In the genomic region with DNA sequence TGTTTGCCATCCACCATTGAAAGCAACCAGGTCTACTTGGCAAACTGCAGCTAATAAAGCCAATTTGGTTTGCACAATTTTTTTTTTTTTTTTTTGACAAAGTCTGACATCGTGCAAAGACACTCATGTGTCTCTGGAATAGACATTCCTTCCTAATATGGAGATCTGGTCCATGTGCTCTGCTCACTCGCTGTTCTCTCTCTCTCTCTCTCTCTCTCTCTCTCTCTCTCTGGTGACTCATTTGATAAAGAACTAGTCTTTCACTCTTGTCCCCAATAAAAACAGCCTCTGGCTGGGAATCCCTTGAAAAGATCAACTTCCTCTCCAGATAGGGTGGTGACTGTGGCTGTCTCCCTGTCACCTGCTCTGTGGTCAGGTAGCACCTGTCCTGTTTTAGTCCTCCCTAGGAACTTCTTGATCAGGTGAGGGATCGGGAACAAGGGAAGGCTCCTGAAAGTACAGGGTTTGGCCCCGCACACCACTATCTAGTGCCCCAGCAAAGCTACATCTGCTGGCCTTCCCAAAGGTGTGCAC, we compare ENCODE assay signal across 31 mouse cellular contexts. TPM values are rescaled to one million over a fixed set of nuclear protein-coding genes. Genes with fewer than 3 reads are reported as not detected.
DNase-seq lines count a peak whose midpoint lies in the region; ATAC-seq and TF ChIP-seq lines count a peak whose summit lies in the region.
"Had no signal": no experiment of that assay in that cellular context is flagged by ENCODE, and none has a peak within 500 bp of the region (broad histone marks: within the 10 kb centered on the region; RNA-seq: fewer than 3 reads in every experiment).

No protein-coding gene starts in this region.

- peak overlapping the region; percentile 76 for H3K27ac ChIP-seq in liver, postnatal 0 days (ENCODE audit: low read depth)
- no peak overlapping the region for H3K27ac ChIP-seq in liver, embryonic 12.5 days
- H3K27ac ChIP-seq in intestine, embryonic 15.5 days: peak overlapping the region; percentile 77
- 0 out of 2 replicates have a peak overlapping the region, but pooled peaks have one; percentile 9 for H3K27ac ChIP-seq in stomach, embryonic 16.5 days (ENCODE audit: low read length)
- H3K27ac ChIP-seq: embryonic facial prominence, embryonic 12.5 days; hindbrain, embryonic 13.5 days; liver, embryonic 15.5 days; lung, embryonic 15.5 days; midbrain, embryonic 15.5 days; neural tube, embryonic 15.5 days had no signal

- no peak for TF ChIP-seq CTCF in liver, postnatal 0 days (IDR thresholded peaks at IDR 0.05; ENCODE audit: low read depth)

- peaks cover 17% of the 10 kb centered on the region for H3K4me1 ChIP-seq in liver, postnatal 0 days (ENCODE audit: insufficient read depth)
- peaks cover 19% of the 10 kb centered on the region; the same call in 1 of the 2 replicates for H3K4me1 ChIP-seq in liver, embryonic 12.5 days
- peaks cover 16% of the 10 kb centered on the region for H3K4me1 ChIP-seq in intestine, embryonic 15.5 days (replicated peaks)
- H3K4me1 ChIP-seq in stomach, embryonic 16.5 days (ENCODE audit: control insufficient read depth, insufficient read depth, low read length): no peaks in the 10 kb centered on the region
- H3K4me1 ChIP-seq: embryonic facial prominence, embryonic 12.5 days; hindbrain, embryonic 13.5 days; lung, embryonic 15.5 days; midbrain, embryonic 15.5 days; neural tube, embryonic 15.5 days had no signal

- TF ChIP-seq EP300 in liver, postnatal 0 days (IDR thresholded peaks at IDR 0.05; ENCODE audit: low read depth): no peak

- no peak overlapping the region for H3K4me3 ChIP-seq in liver, postnatal 0 days (ENCODE audit: low read depth, low read length)
- no peak overlapping the region for H3K4me3 ChIP-seq in liver, embryonic 12.5 days
- H3K4me3 ChIP-seq in intestine, embryonic 15.5 days (replicated peaks): no peak overlapping the region
- no peak overlapping the region for H3K4me3 ChIP-seq in stomach, embryonic 16.5 days (replicated peaks; ENCODE audit: low read length)
- H3K4me3 ChIP-seq: embryonic facial prominence, embryonic 12.5 days; hindbrain, embryonic 13.5 days; liver, embryonic 15.5 days; lung, embryonic 15.5 days; midbrain, embryonic 15.5 days; neural tube, embryonic 15.5 days had no signal

- ATAC-seq in liver, postnatal 0 days: no peak
- no peak for ATAC-seq in liver, embryonic 12.5 days
- ATAC-seq in intestine, embryonic 15.5 days: peak; percentile 74
- ATAC-seq in stomach, embryonic 16.5 days (ENCODE audit: insufficient read depth, low FRiP score): no peak
- ATAC-seq: CD4-positive, CD25-positive, alpha-beta regulatory T cell, adult 4 months; forebrain, embryonic 14.5 days; midbrain, embryonic 15.5 days had no signal

- no peaks in the 10 kb centered on the region for H3K9me3 ChIP-seq in liver, postnatal 0 days (ENCODE audit: low read length)
- H3K9me3 ChIP-seq in liver, embryonic 12.5 days (replicated peaks): no peaks in the 10 kb centered on the region
- no peaks in the 10 kb centered on the region for H3K9me3 ChIP-seq in intestine, embryonic 15.5 days
- no peaks in the 10 kb centered on the region for H3K9me3 ChIP-seq in stomach, embryonic 16.5 days (replicated peaks; ENCODE audit: control insufficient read depth, low read length)
- H3K9me3 ChIP-seq: embryonic facial prominence, embryonic 12.5 days; hindbrain, embryonic 13.5 days; liver, embryonic 15.5 days; lung, embryonic 15.5 days; midbrain, embryonic 15.5 days; neural tube, embryonic 15.5 days had no signal

- 67% methylated on average over 4 of the region's 4 CpGs for WGBS in liver, postnatal 0 days (ENCODE audit: insufficient replicate concordance)
- 54% methylated on average over 4 of the region's 4 CpGs for WGBS in liver, embryonic 12.5 days (ENCODE audit: insufficient replicate concordance)
- WGBS in intestine, embryonic 15.5 days: 54% methylated on average over 4 of the region's 4 CpGs
- 66% methylated on average over 4 of the region's 4 CpGs for WGBS in stomach, embryonic 16.5 days

- no peak overlapping the region for H3K9ac ChIP-seq in liver, postnatal 0 days (replicated peaks)
- H3K9ac ChIP-seq in liver, embryonic 12.5 days: no peak overlapping the region
- H3K9ac ChIP-seq in intestine, embryonic 15.5 days: no peak overlapping the region
- no peak overlapping the region for H3K9ac ChIP-seq in stomach, embryonic 16.5 days (ENCODE audit: low read length)
- H3K9ac ChIP-seq: embryonic facial prominence, embryonic 12.5 days; hindbrain, embryonic 13.5 days; liver, embryonic 15.5 days; lung, embryonic 15.5 days; midbrain, embryonic 15.5 days; neural tube, embryonic 15.5 days had no signal

- H3K36me3 ChIP-seq in liver, postnatal 0 days (replicated peaks; ENCODE audit: insufficient read depth, low read length): no peaks in the 10 kb centered on the region
- H3K36me3 ChIP-seq in liver, embryonic 12.5 days: no peaks in the 10 kb centered on the region
- no peaks in the 10 kb centered on the region for H3K36me3 ChIP-seq in intestine, embryonic 15.5 days
- H3K36me3 ChIP-seq in stomach, embryonic 16.5 days (ENCODE audit: control insufficient read depth, insufficient read depth, low read length): no peaks in the 10 kb centered on the region
- H3K36me3 ChIP-seq: embryonic facial prominence, embryonic 12.5 days; hindbrain, embryonic 13.5 days; liver, embryonic 15.5 days; lung, embryonic 15.5 days; midbrain, embryonic 15.5 days; neural tube, embryonic 15.5 days had no signal

- no peaks in the 10 kb centered on the region for H3K27me3 ChIP-seq in liver, postnatal 0 days (ENCODE audit: insufficient read depth, low read length)
- H3K27me3 ChIP-seq in liver, embryonic 12.5 days (replicated peaks): 0 out of 2 replicates have a peak, but pooled peaks cover 11% of the 10 kb centered on the region
- H3K27me3 ChIP-seq in intestine, embryonic 15.5 days (replicated peaks): no peaks in the 10 kb centered on the region; the same call in 1 of the 2 replicates
- no peaks in the 10 kb centered on the region for H3K27me3 ChIP-seq in stomach, embryonic 16.5 days (ENCODE audit: control insufficient read depth, insufficient read depth, low read length)
- H3K27me3 ChIP-seq: embryonic facial prominence, embryonic 12.5 days; hindbrain, embryonic 13.5 days; liver, embryonic 15.5 days; lung, embryonic 15.5 days; midbrain, embryonic 15.5 days; neural tube, embryonic 15.5 days had no signal

- H3K4me2 ChIP-seq in liver, postnatal 0 days (ENCODE audit: low read depth, low read length): no peak overlapping the region
- H3K4me2 ChIP-seq in liver, embryonic 12.5 days: no peak overlapping the region
- no peak overlapping the region for H3K4me2 ChIP-seq in intestine, embryonic 15.5 days (replicated peaks)
- H3K4me2 ChIP-seq in stomach, embryonic 16.5 days (ENCODE audit: low read depth, low read length): no peak overlapping the region
- H3K4me2 ChIP-seq: embryonic facial prominence, embryonic 12.5 days; heart, embryonic 11.5 days; hindbrain, embryonic 13.5 days; liver, embryonic 15.5 days; lung, embryonic 15.5 days; midbrain, embryonic 15.5 days; neural tube, embryonic 15.5 days had no signal

- no peak for DNase-seq in liver, postnatal 0 days
- DNase-seq in Muller cell, postnatal 12 days (ENCODE audit: inconsistent ontology term): peak; percentile 11
- DNase-seq in kidney, adult 8-10 months: no peak
- DNase-seq in right cerebral cortex, postnatal 14 days: no peak
- no peak for DNase-seq in spleen, postnatal 36 days (ENCODE audit: low spot score in 2 of 2)
- DNase-seq: adrenal gland, adult 8-10 months; cerebellum, adult 11-12 months; cerebellum, adult 9-11 months; embryo, embryonic 11 days; gastrocnemius, postnatal 25 days; heart, adult 11 months; heart, postnatal 36 days; kidney, adult 9 months; kidney, postnatal 10 days; layer of hippocampus, postnatal 36 days; liver; lung, postnatal 36 days; retina, postnatal 1 day; right cerebral cortex, postnatal 4 days had no signal

RNA-seq across cellular contexts. Expression of a gene that starts 21.6 kb away (rescaled TPM):
- polyA plus RNA-seq in liver, postnatal 0 days (2015; fragmentation: Nextera tagmentation; extraction: Ambion mirVana): 20.8 and 23.9 TPM in 2 replicates
- 17.1 and 19.4 TPM in 2 replicates for polyA plus RNA-seq in liver, embryonic 12.5 days (2016; fragmentation: Nextera tagmentation; extraction: Ambion mirVana)
- 34.9 and 37.2 TPM in 2 replicates for polyA plus RNA-seq in intestine, embryonic 15.5 days (2015; fragmentation: Nextera tagmentation; extraction: Ambion mirVana)
- polyA plus RNA-seq in stomach, embryonic 16.5 days (2015; fragmentation: Nextera tagmentation; extraction: Ambion mirVana): 39.5 and 46.6 TPM in 2 replicates

RNA-seq across cellular contexts. Expression of a gene that starts 37.0 kb away (rescaled TPM):
- polyA plus RNA-seq in liver, postnatal 0 days (2015; fragmentation: Nextera tagmentation; extraction: Ambion mirVana): 5.3 and 6.1 TPM in 2 replicates
- polyA plus RNA-seq in liver, embryonic 12.5 days (2016; fragmentation: Nextera tagmentation; extraction: Ambion mirVana): 23.9 and 25.5 TPM in 2 replicates
- polyA plus RNA-seq in intestine, embryonic 15.5 days (2015; fragmentation: Nextera tagmentation; extraction: Ambion mirVana): 17.5 and 17.7 TPM in 2 replicates
- 15.5 and 16.6 TPM in 2 replicates for polyA plus RNA-seq in stomach, embryonic 16.5 days (2015; fragmentation: Nextera tagmentation; extraction: Ambion mirVana)
